Mouse (Mus musculus): Measurements from ENCODE around the gene Maml3. TPM values are rescaled to one million over a fixed set of nuclear protein-coding genes. Genes with fewer than 3 reads are reported as not detected.

The Maml3 gene
- polyA plus RNA-seq, 1 experiment, result 3.1 TPM

DNA sequence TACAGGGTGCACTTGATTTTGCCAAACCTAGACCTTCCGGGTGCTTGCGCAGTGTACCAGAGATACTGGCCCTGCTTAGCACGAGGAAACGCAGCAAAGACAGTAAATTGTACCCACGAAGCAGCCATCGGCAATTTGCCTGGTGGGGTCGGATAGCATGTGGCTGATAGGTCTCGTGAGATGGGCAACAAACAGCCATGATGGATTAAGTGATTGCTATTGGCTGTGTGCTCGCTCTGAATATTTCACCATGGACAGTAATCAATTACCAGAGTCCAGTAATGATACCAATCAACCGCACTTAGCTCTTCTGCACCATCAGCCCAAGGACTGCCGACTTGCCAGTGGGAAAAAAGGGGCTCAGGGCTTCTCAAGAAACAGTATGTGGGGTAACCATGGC is 150.9 kb downstream of the Maml3 start:
- no peak overlapping the region for H3ac ChIP-seq (ENCODE audit: control insufficient read depth, insufficient read length)
- no peak overlapping the region for H3K4me3 ChIP-seq
- no peaks in the 10 kb centered on the region for H3K27me3 ChIP-seq (ENCODE audit: control insufficient read depth, insufficient read depth, insufficient read length)
- no peaks in the 10 kb centered on the region for H3K36me3 ChIP-seq (ENCODE audit: control insufficient read depth, insufficient read depth)
- no peaks in the 10 kb centered on the region for H3K79me2 ChIP-seq (ENCODE audit: control insufficient read depth, insufficient read depth)
- no peak overlapping the region for H3K4me2 ChIP-seq (ENCODE audit: low read depth)
- TF ChIP-seq SRF (IDR thresholded peaks at IDR 0.05; ENCODE audit: control insufficient read depth, insufficient read length, low read depth) (no peak), MYOD1 (IDR thresholded peaks at IDR 0.05; ENCODE audit: control insufficient read depth in 1 of 3, insufficient read length in 2 of 3, low read depth in 2 of 3) (no peak), TCF3 (IDR thresholded peaks at IDR 0.05; ENCODE audit: insufficient read length, low read depth) (no peak), POLR2AphosphoS2 (IDR thresholded peaks at IDR 0.05; ENCODE audit: insufficient read length, low read depth) (no peak), E2F4 (IDR thresholded peaks at IDR 0.05; ENCODE audit: insufficient read depth) (no peak), USF1 (IDR thresholded peaks at IDR 0.05; ENCODE audit: low read depth) (no peak), REST (IDR thresholded peaks at IDR 0.05; ENCODE audit: insufficient read depth, insufficient read length) (no peak), MAX (IDR thresholded peaks at IDR 0.05; ENCODE audit: low read depth) (no peak), CEBPB (IDR thresholded peaks at IDR 0.05; ENCODE audit: insufficient read depth, poor library complexity, severe bottlenecking) (no peak), MYOG (IDR thresholded peaks at IDR 0.05; ENCODE audit: control insufficient read depth in 1 of 3, insufficient read depth in 1 of 3, insufficient read length in 2 of 3, low read depth in 2 of 3) (no peak), TCF12 (IDR thresholded peaks at IDR 0.05; ENCODE audit: insufficient read depth, poor library complexity, severe bottlenecking) (no peak), POLR2A (IDR thresholded peaks at IDR 0.05; ENCODE audit: insufficient read length, low read depth) (no peak)

DNA sequence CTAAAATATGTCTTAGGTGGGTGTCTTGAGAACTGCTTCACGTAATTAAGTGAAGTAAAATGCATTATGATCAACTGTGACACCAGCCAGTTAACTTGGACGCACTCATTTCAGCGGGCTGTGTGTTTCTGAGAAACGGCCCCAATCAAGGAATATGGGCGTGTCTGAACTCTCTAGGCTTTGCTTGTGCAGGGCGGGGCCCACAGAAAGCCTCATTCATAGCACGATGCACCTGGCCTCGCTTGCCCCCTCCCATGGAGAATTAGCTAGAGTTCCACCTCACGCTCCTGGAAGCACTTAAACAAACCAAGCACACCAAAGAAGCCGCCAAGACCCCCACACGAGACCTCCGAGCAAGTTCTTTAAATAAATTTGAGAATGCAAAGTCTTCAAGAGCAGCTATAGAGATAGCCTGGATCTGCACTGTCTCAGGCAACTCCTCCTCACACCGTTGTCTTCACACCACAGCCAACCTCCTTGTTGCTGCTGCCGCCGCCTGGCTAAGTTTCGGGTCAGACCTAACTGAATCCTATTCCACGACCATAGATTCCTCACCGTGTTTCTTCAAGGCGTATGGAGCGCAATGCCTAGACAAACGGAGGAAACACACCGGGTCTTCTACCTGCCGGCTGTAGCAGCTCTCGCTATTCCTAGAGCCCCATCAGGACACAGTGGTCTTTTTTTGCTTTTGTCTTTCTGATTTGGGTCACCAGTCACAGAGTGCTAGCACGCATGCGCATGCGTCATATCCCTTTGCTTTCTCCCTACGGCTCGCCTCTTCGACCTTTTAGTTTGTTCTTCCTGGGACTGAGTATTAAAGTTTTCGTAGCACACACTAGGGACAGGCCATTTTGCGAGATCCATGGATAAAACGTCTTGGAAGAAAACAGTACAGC is 151.9 kb downstream of the Maml3 start:
- Histone ChIP-seq H3ac (ENCODE audit: control insufficient read depth, insufficient read length) (no peak overlapping the region), H3K27me3 (ENCODE audit: control insufficient read depth, insufficient read depth, insufficient read length) (no peaks in the 10 kb centered on the region), H3K36me3 (ENCODE audit: control insufficient read depth, insufficient read depth) (no peaks in the 10 kb centered on the region), H3K4me2 (ENCODE audit: low read depth) (no peak overlapping the region), H3K79me2 (ENCODE audit: control insufficient read depth, insufficient read depth) (no peaks in the 10 kb centered on the region), H3K4me3 (no peak overlapping the region)
- no peak for TF ChIP-seq USF1 (IDR thresholded peaks at IDR 0.05; ENCODE audit: low read depth)

DNA sequence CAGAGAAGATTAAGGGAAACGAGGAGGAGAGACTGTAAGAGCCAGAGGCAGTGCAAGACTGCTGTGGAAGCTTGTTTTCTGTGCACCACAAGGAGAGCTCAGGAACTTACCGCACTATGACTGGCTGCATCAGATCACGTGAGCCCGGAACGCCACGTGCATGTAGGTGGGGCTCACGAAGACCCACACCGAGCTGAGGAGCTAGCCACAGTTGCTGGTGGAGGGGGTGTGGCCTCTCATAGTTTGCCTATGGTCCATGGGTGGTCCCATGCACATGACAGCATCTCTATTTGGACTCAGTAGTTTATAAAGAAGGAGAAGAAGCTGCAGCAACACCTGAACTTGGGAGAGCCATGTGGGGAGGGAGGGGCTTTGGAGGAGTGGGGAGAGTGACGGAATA is 152.6 kb downstream of the Maml3 start:
- H3K4me3 ChIP-seq, result no peak overlapping the region
- no peak overlapping the region for H3ac ChIP-seq (ENCODE audit: control insufficient read depth, insufficient read length)
- H3K36me3 ChIP-seq (ENCODE audit: control insufficient read depth, insufficient read depth), result no peaks in the 10 kb centered on the region
- H3K27me3 ChIP-seq (ENCODE audit: control insufficient read depth, insufficient read depth, insufficient read length), result no peaks in the 10 kb centered on the region
- no peaks in the 10 kb centered on the region for H3K79me2 ChIP-seq (ENCODE audit: control insufficient read depth, insufficient read depth)
- TF ChIP-seq E2F4 (IDR thresholded peaks at IDR 0.05; ENCODE audit: insufficient read depth), result no peak
- no peak for TF ChIP-seq SRF (IDR thresholded peaks at IDR 0.05; ENCODE audit: control insufficient read depth, insufficient read length, low read depth)
- TF ChIP-seq MYOG (IDR thresholded peaks at IDR 0.05; ENCODE audit: control insufficient read depth in 1 of 3, insufficient read depth in 1 of 3, insufficient read length in 2 of 3, low read depth in 2 of 3), result no peak
- no peak for TF ChIP-seq POLR2AphosphoS2 (IDR thresholded peaks at IDR 0.05; ENCODE audit: insufficient read length, low read depth)
- no peak for TF ChIP-seq MYOD1 (IDR thresholded peaks at IDR 0.05; ENCODE audit: control insufficient read depth in 1 of 3, insufficient read length in 2 of 3, low read depth in 2 of 3)
- no peak for TF ChIP-seq POLR2A (IDR thresholded peaks at IDR 0.05; ENCODE audit: insufficient read length, low read depth)
- no peak for TF ChIP-seq USF1 (IDR thresholded peaks at IDR 0.05; ENCODE audit: low read depth)
- no peak for TF ChIP-seq REST (IDR thresholded peaks at IDR 0.05; ENCODE audit: insufficient read depth, insufficient read length)
- no peak for TF ChIP-seq TCF3 (IDR thresholded peaks at IDR 0.05; ENCODE audit: insufficient read length, low read depth)
- TF ChIP-seq TCF12 (IDR thresholded peaks at IDR 0.05; ENCODE audit: insufficient read depth, poor library complexity, severe bottlenecking), result no peak
- no peak for TF ChIP-seq MAX (IDR thresholded peaks at IDR 0.05; ENCODE audit: low read depth)
- no peak for TF ChIP-seq CEBPB (IDR thresholded peaks at IDR 0.05; ENCODE audit: insufficient read depth, poor library complexity, severe bottlenecking)
- H3K4me2 ChIP-seq (ENCODE audit: low read depth), result no peak overlapping the region

DNA sequence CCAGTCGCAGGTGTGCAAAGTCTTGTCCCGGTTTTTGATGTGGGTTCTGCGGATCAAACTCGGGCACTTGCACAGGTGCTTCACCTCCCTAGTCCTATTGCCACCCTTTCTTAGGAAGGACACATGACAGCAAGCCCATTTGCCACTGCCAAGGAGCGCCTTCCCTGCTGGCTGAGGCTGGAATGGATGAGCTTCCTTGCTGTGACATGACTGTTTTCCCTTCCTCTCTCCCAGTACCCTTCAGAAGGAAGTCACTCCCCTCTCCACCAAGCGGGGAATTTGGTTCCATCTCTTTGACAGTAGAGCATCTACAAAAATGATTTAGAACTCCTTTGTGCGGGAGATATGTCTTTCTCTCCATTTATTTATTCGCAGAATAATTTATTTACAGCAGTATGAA is 155.2 kb downstream of the Maml3 start:
- H3ac ChIP-seq (ENCODE audit: control insufficient read depth, insufficient read length), result no peak overlapping the region
- TF ChIP-seq TCF12 (IDR thresholded peaks at IDR 0.05; ENCODE audit: insufficient read depth, poor library complexity, severe bottlenecking), result no peak
- no peak for TF ChIP-seq POLR2A (IDR thresholded peaks at IDR 0.05; ENCODE audit: insufficient read length, low read depth)
- H3K4me2 ChIP-seq (ENCODE audit: low read depth), result no peak overlapping the region
- H3K79me2 ChIP-seq (ENCODE audit: control insufficient read depth, insufficient read depth), result no peaks in the 10 kb centered on the region
- H3K36me3 ChIP-seq (ENCODE audit: control insufficient read depth, insufficient read depth), result no peaks in the 10 kb centered on the region
- H3K4me3 ChIP-seq, result no peak overlapping the region
- H3K27me3 ChIP-seq (ENCODE audit: control insufficient read depth, insufficient read depth, insufficient read length), result no peaks in the 10 kb centered on the region

DNA sequence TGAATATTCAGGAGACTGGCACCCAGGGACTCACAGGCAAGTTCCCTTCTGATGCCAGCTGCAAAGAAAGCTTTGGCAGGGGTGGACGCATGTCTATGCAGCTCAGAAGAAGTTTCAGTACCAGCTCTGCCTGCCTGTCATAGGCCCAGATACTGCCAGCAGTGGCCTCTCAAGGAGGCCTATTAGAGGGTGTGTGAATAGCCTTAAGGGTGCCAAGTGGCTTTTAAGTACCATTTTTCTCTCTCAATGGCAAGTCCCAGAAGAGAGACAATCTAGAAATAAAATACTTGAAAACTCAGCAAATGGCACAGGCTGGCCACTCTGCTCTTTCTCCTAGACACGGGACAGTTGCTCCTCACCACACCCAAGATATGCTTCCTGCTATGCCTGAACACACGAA is 157.7 kb downstream of the Maml3 start:
- Histone ChIP-seq H3K27me3 (ENCODE audit: control insufficient read depth, insufficient read depth, insufficient read length) (no peaks in the 10 kb centered on the region), H3K36me3 (ENCODE audit: control insufficient read depth, insufficient read depth) (no peaks in the 10 kb centered on the region), H3ac (ENCODE audit: control insufficient read depth, insufficient read length) (no peak overlapping the region), H3K79me2 (ENCODE audit: control insufficient read depth, insufficient read depth) (no peaks in the 10 kb centered on the region), H3K4me2 (ENCODE audit: low read depth) (no peak overlapping the region), H3K4me3 (no peak overlapping the region)
- TF ChIP-seq CEBPB (IDR thresholded peaks at IDR 0.05; ENCODE audit: insufficient read depth, poor library complexity, severe bottlenecking) (no peak), MAX (IDR thresholded peaks at IDR 0.05; ENCODE audit: low read depth) (no peak), TCF3 (IDR thresholded peaks at IDR 0.05; ENCODE audit: insufficient read length, low read depth) (no peak), TCF12 (IDR thresholded peaks at IDR 0.05; ENCODE audit: insufficient read depth, poor library complexity, severe bottlenecking) (no peak), MYOG (IDR thresholded peaks at IDR 0.05; ENCODE audit: control insufficient read depth in 1 of 3, insufficient read depth in 1 of 3, insufficient read length in 2 of 3, low read depth in 2 of 3) (no peak), E2F4 (IDR thresholded peaks at IDR 0.05; ENCODE audit: insufficient read depth) (no peak), SRF (IDR thresholded peaks at IDR 0.05; ENCODE audit: control insufficient read depth, insufficient read length, low read depth) (no peak), POLR2AphosphoS2 (IDR thresholded peaks at IDR 0.05; ENCODE audit: insufficient read length, low read depth) (no peak), USF1 (IDR thresholded peaks at IDR 0.05; ENCODE audit: low read depth) (no peak), POLR2A (IDR thresholded peaks at IDR 0.05; ENCODE audit: insufficient read length, low read depth) (no peak), MYOD1 (IDR thresholded peaks at IDR 0.05; ENCODE audit: control insufficient read depth in 1 of 3, insufficient read length in 2 of 3, low read depth in 2 of 3) (no peak), REST (IDR thresholded peaks at IDR 0.05; ENCODE audit: insufficient read depth, insufficient read length) (no peak)

Measured in myocyte (in vitro differentiated cells).